8 mouse cellular contexts compared by ENCODE assay signal in genomic region chr14:123201426-123202274, GRCm38 (mm10).
DNase-seq lines count a peak whose midpoint lies in the region; ATAC-seq and TF ChIP-seq lines count a peak whose summit lies in the region.
"Had no signal": no experiment of that assay in that cellular context is flagged by ENCODE, and none has a peak within 500 bp of the region (broad histone marks: within the 10 kb centered on the region; RNA-seq: fewer than 3 reads in every experiment).

No protein-coding gene starts in this region.

- TF ChIP-seq POLR2A in cerebellum, adult 2 months (IDR thresholded peaks at IDR 0.05; ENCODE audit: borderline replicate concordance, insufficient read depth, low read length) = peak; percentile 18; the same call in 1 of the 2 replicates
- no peak for TF ChIP-seq POLR2A in kidney, adult 2 months (IDR thresholded peaks at IDR 0.05; ENCODE audit: low read depth, low read length)

- intact Hi-C loops in left cerebral cortex, postnatal 4 days (cut with DNase I) = no loop called here

- TF ChIP-seq CTCF in cerebellum, adult 2 months (IDR thresholded peaks at IDR 0.05; ENCODE audit: borderline replicate concordance, insufficient read depth, low read depth, low read length) = no peak
- no peak for TF ChIP-seq CTCF in kidney, adult 2 months (conservative IDR thresholded peaks at IDR 0.05; ENCODE audit: insufficient read depth, insufficient read length, low read depth, low read length)

- 8% methylated on average over 14 of the region's 14 CpGs for WGBS in cerebellum, adult 2 months
- WGBS in kidney, adult 2 months = 54% methylated on average over 14 of the region's 14 CpGs

- peak overlapping the region; percentile 16 for H3K4me3 ChIP-seq in cerebellum, adult 2 months (replicated peaks; ENCODE audit: insufficient read depth, low read depth, low read length)
- H3K4me3 ChIP-seq in kidney, adult 2 months (ENCODE audit: insufficient read depth, low read depth, low read length) = no peak overlapping the region
- H3K4me3 ChIP-seq: liver, embryonic 13.5 days had no signal

- H3K27ac ChIP-seq in cerebellum, adult 2 months (ENCODE audit: insufficient read depth, low read length) = peak overlapping the region; percentile 49
- H3K27ac ChIP-seq in kidney, adult 2 months (ENCODE audit: insufficient read depth, low read depth, low read length) = no peak overlapping the region
- H3K27ac ChIP-seq: liver, embryonic 13.5 days had no signal

- H3K36me3 ChIP-seq in kidney, adult 2 months (ENCODE audit: control insufficient read depth, insufficient read depth, low read length) = no peaks in the 10 kb centered on the region
- H3K36me3 ChIP-seq: liver, embryonic 13.5 days had no signal

- peaks cover 10% of the 10 kb centered on the region; the same call in 1 of the 2 replicates for H3K4me1 ChIP-seq in cerebellum, adult 2 months (ENCODE audit: control insufficient read depth, insufficient read depth, low read length)
- no peaks in the 10 kb centered on the region for H3K4me1 ChIP-seq in kidney, adult 2 months (ENCODE audit: control insufficient read depth, insufficient read depth, low read length)
- H3K4me1 ChIP-seq: liver, embryonic 13.5 days had no signal

- no peaks in the 10 kb centered on the region for H3K27me3 ChIP-seq in cerebellum, adult 2 months (ENCODE audit: control insufficient read depth, insufficient read depth, low read length)
- no peaks in the 10 kb centered on the region for H3K27me3 ChIP-seq in kidney, adult 2 months (replicated peaks; ENCODE audit: control insufficient read depth, insufficient read depth, low read length)
- H3K27me3 ChIP-seq: liver, embryonic 13.5 days had no signal

- peak; percentile 23 for DNase-seq in adrenal gland, postnatal 14 days
- DNase-seq in cerebellum, adult 2 months = peak; percentile 86 to 88
- peak; percentile 69 to 72 for DNase-seq in frontal cortex, postnatal 36 days (ENCODE audit: low spot score in 2 of 2)
- DNase-seq in kidney, adult 2 months = peak; percentile 31
- DNase-seq in left cerebral cortex, postnatal 4 days = peak; percentile 92
- DNase-seq in right cerebral cortex, postnatal 36 days (ENCODE audit: low spot score in 2 of 2) = peak; percentile 29 to 32
- DNase-seq: liver, embryonic 13.5 days had no signal

- ATAC-seq in erythroblast, adult 5-6 weeks (replicated peaks; ENCODE audit: low FRiP score, poor library complexity, severe bottlenecking) = no peak

Comparison
In these comparisons a context has a peak if more than half of its experiments do, and no peak if none do; other contexts are left out.
1. DNase-seq: peak in every context shown above with its lines; median percentile 92 in left cerebral cortex, postnatal 4 days; 87 in cerebellum, adult 2 months; 70 in frontal cortex, postnatal 36 days; 31 in kidney, adult 2 months; 30 in right cerebral cortex, postnatal 36 days; 23 in adrenal gland, postnatal 14 days.